Mouse (Mus musculus): ENCODE results near the gene Ppp6c. TPM values are rescaled to one million over a fixed set of nuclear protein-coding genes. Genes with fewer than 3 reads are reported as not detected.
A peak's percentile ranks its signal among the peaks of the same experiment; 100 is the strongest.

The Ppp6c gene
- polyA plus RNA-seq, 1 experiment from 2014 or later, result 64.4 TPM

GRCm38 (mm10) chr2:39203359-39203758, 22.9 kb downstream of the Ppp6c start:
- Histone ChIP-seq H3K9me3 (no peaks in the 10 kb centered on the region), H3K4me3 (replicated peaks) (no peak overlapping the region), H3K4me1 (replicated peaks) (no peaks in the 10 kb centered on the region), H3K27ac (no peak overlapping the region), H3K27me3 (no peaks in the 10 kb centered on the region), H3K9ac (replicated peaks) (no peak overlapping the region), H3K36me3 (peaks cover 55% of the 10 kb centered on the region), H3K4me2 (no peak overlapping the region)
- no peak for ATAC-seq (ENCODE audit: insufficient number of reproducible peaks, insufficient read depth, low FRiP score, low TSS enrichment, low read depth)
- WGBS, result 93% methylated on average over 2 of the region's 2 CpGs

DNA sequence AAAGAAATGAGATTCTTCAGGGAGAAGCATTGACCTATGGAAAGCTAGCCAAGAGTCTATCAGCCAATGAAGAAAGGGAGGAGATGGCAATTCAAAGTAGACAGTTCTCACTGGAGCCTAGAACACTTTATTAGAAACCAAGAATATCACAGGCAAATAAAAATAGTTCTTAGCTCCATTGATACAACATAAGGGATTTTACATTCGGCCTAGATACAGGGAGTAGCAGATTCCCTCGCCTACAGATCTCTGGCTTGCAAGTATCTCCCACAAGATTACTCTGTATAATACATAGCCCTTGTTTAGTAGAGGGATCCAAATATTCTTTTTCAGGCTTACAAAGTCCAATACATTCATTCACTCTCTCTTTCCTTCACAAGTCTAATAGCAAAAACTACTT, 31.4 kb downstream of the Ppp6c start:
- Histone ChIP-seq H3K4me2 (no peak overlapping the region), H3K9me3 (no peaks in the 10 kb centered on the region), H3K36me3 (peaks cover 25% of the 10 kb centered on the region), H3K4me3 (replicated peaks) (no peak overlapping the region), H3K27me3 (no peaks in the 10 kb centered on the region), H3K9ac (replicated peaks) (no peak overlapping the region), H3K4me1 (replicated peaks) (no peaks in the 10 kb centered on the region), H3K27ac (no peak overlapping the region)
- no peak for ATAC-seq (ENCODE audit: insufficient number of reproducible peaks, insufficient read depth, low FRiP score, low TSS enrichment, low read depth)
- WGBS, result 90% methylated on average over 2 of the region's 2 CpGs

DNA sequence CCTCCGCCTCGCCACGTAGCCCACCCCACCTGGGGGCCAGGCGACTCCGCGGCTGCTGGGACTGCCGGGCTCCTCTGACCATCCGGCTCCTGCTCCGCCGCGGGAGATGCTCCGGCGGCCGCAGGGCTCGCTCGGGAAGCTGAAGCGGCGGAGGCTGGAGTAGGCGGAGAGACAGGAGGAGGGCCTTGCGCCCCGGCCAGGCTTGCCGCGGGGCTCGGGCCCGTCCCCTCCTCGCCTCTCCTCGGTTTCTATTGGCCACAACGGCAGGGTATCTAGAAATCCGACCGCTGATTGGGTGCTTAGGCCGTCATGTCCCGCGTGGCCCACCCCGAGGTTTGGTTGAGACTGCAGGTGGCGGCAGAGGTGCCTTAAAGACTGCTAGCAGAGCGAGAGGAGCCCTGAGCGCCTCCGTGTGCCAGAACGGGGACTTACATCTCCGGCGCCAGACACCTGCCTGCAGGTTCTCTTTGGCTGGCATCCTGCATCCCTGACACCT, 35.6 kb downstream of the Ppp6c start, which contains the start of gene Scai:
Gene Scai (minus strand): TSS at position 174 of the 496 bp plus-strand sequence.
- Histone ChIP-seq H3K36me3 (peaks cover 23% of the 10 kb centered on the region), H3K4me3 (replicated peaks) (peak within 1 kb of the TSS; percentile 86), H3K4me1 (replicated peaks) (peaks cover 11% of the 10 kb centered on the region), H3K9ac (replicated peaks) (peak within 1 kb of the TSS; percentile 94), H3K4me2 (peak within 1 kb of the TSS; percentile 69), H3K27me3 (no peaks in the 10 kb centered on the region), H3K27ac (peak within 1 kb of the TSS; percentile 99), H3K9me3 (no peaks in the 10 kb centered on the region)
- under 1% methylated on average over 41 of the region's 41 CpGs for WGBS
- ATAC-seq (ENCODE audit: insufficient number of reproducible peaks, insufficient read depth, low FRiP score, low TSS enrichment, low read depth), result peak; percentile 100

DNA sequence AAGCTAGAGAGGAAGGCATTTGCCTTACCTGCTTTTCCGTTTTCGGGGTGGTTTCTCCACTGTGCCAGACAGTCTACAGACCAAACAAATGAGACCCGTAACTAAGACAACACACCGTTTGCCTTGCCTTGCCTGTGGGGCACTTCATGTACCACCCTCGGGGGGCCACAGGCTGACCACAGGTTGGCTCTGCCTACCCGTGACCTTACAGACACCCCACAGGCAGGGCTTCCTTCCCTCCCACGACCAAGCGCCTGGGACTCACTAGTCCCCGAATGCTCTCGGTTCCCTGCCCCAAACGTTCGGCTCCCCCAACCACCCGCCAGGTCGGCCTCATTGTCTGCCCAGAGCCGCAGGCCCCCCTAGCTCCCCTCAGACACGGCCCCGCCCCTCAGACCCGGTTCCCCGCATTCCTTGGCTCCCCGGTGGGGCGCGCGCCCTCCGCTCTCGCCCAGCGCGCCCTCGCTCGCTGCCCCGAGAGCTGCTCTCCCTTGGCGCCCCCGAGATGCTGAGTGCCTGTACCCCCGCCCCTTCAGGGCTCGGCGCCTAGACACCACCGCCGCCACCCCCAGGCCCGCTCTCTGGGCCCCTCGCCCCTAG, 36.2 kb downstream of the Ppp6c start:
- peak overlapping the region; percentile 94 for H3K9ac ChIP-seq (replicated peaks)
- H3K4me1 ChIP-seq (replicated peaks), result peaks cover 11% of the 10 kb centered on the region
- H3K27ac ChIP-seq, result peak overlapping the region; percentile 99
- peak; percentile 88 for ATAC-seq (ENCODE audit: insufficient number of reproducible peaks, insufficient read depth, low FRiP score, low TSS enrichment, low read depth)
- H3K4me3 ChIP-seq (replicated peaks), result peak overlapping the region; percentile 86
- no peaks in the 10 kb centered on the region for H3K27me3 ChIP-seq
- peaks cover 25% of the 10 kb centered on the region for H3K36me3 ChIP-seq
- peak overlapping the region; percentile 69 for H3K4me2 ChIP-seq
- WGBS, result under 1% methylated on average over 31 of the region's 39 CpGs
- no peaks in the 10 kb centered on the region for H3K9me3 ChIP-seq

DNA sequence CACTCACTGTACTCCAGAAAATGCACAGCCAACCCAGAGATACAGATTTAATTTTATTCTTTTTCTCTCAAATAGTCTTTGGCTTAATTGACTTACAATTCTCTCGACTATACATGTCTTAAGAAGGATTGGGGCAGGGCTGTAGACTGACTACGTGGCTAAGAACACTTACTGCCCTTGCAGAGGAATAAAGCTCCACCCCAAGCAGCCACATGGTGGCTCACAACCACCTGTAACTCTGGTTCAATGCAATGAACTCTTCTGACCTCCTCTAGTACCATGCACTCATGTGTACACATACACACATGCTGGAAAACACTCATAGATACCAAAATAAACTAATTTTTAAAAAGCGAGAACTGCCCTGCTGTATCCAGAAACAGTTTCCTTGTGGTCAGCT, 40.3 kb downstream of the Ppp6c start:
- H3K36me3 ChIP-seq, result peaks cover 45% of the 10 kb centered on the region
- H3K27ac ChIP-seq, result no peak overlapping the region
- WGBS, result 77% methylated on average over 3 of the region's 3 CpGs
- H3K4me2 ChIP-seq, result no peak overlapping the region
- no peak overlapping the region for H3K4me3 ChIP-seq (replicated peaks)
- H3K27me3 ChIP-seq, result no peaks in the 10 kb centered on the region
- no peak for ATAC-seq (ENCODE audit: insufficient number of reproducible peaks, insufficient read depth, low FRiP score, low TSS enrichment, low read depth)
- H3K9ac ChIP-seq (replicated peaks), result no peak overlapping the region
- H3K9me3 ChIP-seq, result no peaks in the 10 kb centered on the region
- peaks cover 11% of the 10 kb centered on the region for H3K4me1 ChIP-seq (replicated peaks)

DNA sequence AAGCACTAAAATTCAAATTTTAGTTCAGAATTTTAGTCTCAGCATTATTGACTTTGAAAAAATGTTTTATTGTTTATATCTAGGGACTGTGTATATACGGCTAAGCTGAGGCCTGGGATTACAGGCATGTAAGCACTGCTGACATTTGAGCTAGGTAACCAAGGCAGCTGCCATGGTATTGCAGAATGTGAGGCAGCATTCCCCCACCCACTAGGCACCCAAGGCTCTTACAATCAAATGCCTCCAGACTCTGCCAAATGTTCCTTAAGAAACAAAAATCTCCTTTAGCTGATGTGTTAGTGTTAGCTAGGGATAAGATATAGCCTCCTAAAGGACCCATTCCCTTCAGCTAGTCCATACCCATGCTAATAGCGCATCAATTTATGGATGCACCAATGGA, 42.7 kb downstream of the Ppp6c start:
- peaks cover 57% of the 10 kb centered on the region for H3K36me3 ChIP-seq

GRCm38 (mm10) chr2:39160996-39161395, 65.3 kb downstream of the Ppp6c start:
- Histone ChIP-seq H3K9me3 (no peaks in the 10 kb centered on the region), H3K27me3 (no peaks in the 10 kb centered on the region), H3K4me1 (replicated peaks) (no peaks in the 10 kb centered on the region), H3K4me2 (no peak overlapping the region), H3K4me3 (replicated peaks) (no peak overlapping the region), H3K9ac (replicated peaks) (no peak overlapping the region), H3K27ac (no peak overlapping the region), H3K36me3 (peaks cover 17% of the 10 kb centered on the region; the same call in 1 of the 2 replicates)
- no peak for ATAC-seq (ENCODE audit: insufficient number of reproducible peaks, insufficient read depth, low FRiP score, low TSS enrichment, low read depth)
- WGBS, result 90% methylated on average over 1 of the region's 1 CpGs

More for the DNA sequence above, 42.7 kb downstream of the Ppp6c start:
- Histone ChIP-seq H3K9ac (replicated peaks) (no peak overlapping the region), H3K4me2 (no peak overlapping the region), H3K4me1 (replicated peaks) (peaks cover 1% of the 10 kb centered on the region), H3K27me3 (no peaks in the 10 kb centered on the region), H3K4me3 (replicated peaks) (no peak overlapping the region), H3K27ac (no peak overlapping the region), H3K9me3 (no peaks in the 10 kb centered on the region)
- 91% methylated on average over 2 of the region's 2 CpGs for WGBS
- no peak for ATAC-seq (ENCODE audit: insufficient number of reproducible peaks, insufficient read depth, low FRiP score, low TSS enrichment, low read depth)

GRCm38 (mm10) chr2:39157916-39158315, 68.3 kb downstream of the Ppp6c start:
- H3K4me2 ChIP-seq, result no peak overlapping the region
- WGBS, result 86% methylated on average over 1 of the region's 1 CpGs
- no peak overlapping the region for H3K9ac ChIP-seq (replicated peaks)
- no peak for ATAC-seq (ENCODE audit: insufficient number of reproducible peaks, insufficient read depth, low FRiP score, low TSS enrichment, low read depth)
- H3K4me3 ChIP-seq (replicated peaks), result no peak overlapping the region
- H3K27ac ChIP-seq, result no peak overlapping the region
- H3K27me3 ChIP-seq, result no peaks in the 10 kb centered on the region
- H3K36me3 ChIP-seq, result peaks cover 24% of the 10 kb centered on the region; the same call in 1 of the 2 replicates
- H3K9me3 ChIP-seq, result no peaks in the 10 kb centered on the region
- H3K4me1 ChIP-seq (replicated peaks), result no peaks in the 10 kb centered on the region

- Histone ChIP-seq H3K9ac (replicated peaks) (no peak overlapping the region), H3K27ac (no peak overlapping the region), H3K27me3 (no peaks in the 10 kb centered on the region), H3K4me2 (no peak overlapping the region), H3K4me1 (replicated peaks) (no peaks in the 10 kb centered on the region), H3K4me3 (replicated peaks) (no peak overlapping the region), H3K36me3 (peaks cover 24% of the 10 kb centered on the region; the same call in 1 of the 2 replicates), H3K9me3 (no peaks in the 10 kb centered on the region)
- ATAC-seq (ENCODE audit: insufficient number of reproducible peaks, insufficient read depth, low FRiP score, low TSS enrichment, low read depth), result no peak
- 94% methylated on average over 1 of the region's 1 CpGs for WGBS
Measured at GRCm38 (mm10) chr2:39156821-39157220, 69.4 kb downstream of the Ppp6c start.

DNA sequence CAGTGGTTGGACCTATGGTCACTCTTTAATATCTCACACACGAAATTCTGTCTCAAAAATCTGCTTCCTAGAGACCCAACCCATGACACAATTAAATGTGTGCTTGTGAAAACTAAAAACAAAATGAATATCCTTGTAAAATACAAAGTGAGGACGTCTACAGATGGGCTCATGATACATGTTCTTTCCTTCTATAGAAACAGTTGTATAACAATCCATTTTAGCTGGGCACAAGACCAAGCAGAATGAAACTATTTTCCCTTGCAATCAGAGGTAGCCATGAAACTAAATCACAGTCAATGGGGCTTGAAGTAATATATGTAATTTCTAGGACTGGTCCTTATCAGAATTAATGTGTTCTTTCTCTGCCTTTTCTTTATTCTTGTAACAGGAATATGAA, 75.3 kb downstream of the Ppp6c start:
- H3K9me3 ChIP-seq, result no peaks in the 10 kb centered on the region
- no peak overlapping the region for H3K4me2 ChIP-seq
- 62% methylated on average over 2 of the region's 2 CpGs for WGBS
- H3K36me3 ChIP-seq, result peaks cover 20% of the 10 kb centered on the region; the same call in 1 of the 2 replicates
- no peak overlapping the region for H3K9ac ChIP-seq (replicated peaks)
- H3K27me3 ChIP-seq, result no peaks in the 10 kb centered on the region
- ATAC-seq (ENCODE audit: insufficient number of reproducible peaks, insufficient read depth, low FRiP score, low TSS enrichment, low read depth), result no peak
- H3K27ac ChIP-seq, result no peak overlapping the region
- no peak overlapping the region for H3K4me3 ChIP-seq (replicated peaks)
- no peaks in the 10 kb centered on the region for H3K4me1 ChIP-seq (replicated peaks)

DNA sequence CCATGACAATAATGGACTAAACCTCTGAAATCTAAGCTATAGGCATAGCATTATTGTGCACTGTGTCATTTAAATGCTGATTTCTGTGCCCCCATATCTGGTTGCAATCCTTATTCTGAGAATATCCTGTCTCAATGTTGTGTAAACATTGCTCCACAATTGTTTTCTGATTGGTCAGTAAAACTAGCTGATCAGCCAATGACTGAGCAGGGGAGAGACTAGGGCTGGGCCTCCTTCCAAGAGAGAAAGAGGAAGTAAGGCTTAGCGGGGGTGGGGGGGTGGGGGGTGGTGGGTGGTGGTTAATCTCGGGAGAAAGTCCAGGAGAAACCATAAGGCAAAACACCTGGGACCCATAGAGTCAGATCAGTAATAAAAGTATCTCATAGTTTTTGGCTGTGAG, 78.2 kb downstream of the Ppp6c start:
- no peak overlapping the region for H3K27ac ChIP-seq
- no peaks in the 10 kb centered on the region for H3K27me3 ChIP-seq
- peaks cover 13% of the 10 kb centered on the region; the same call in 1 of the 2 replicates for H3K36me3 ChIP-seq
- 37% methylated on average over 2 of the region's 2 CpGs for WGBS
- no peaks in the 10 kb centered on the region for H3K4me1 ChIP-seq (replicated peaks)
- no peaks in the 10 kb centered on the region for H3K9me3 ChIP-seq
- H3K9ac ChIP-seq (replicated peaks), result no peak overlapping the region
- no peak overlapping the region for H3K4me3 ChIP-seq (replicated peaks)
- ATAC-seq (ENCODE audit: insufficient number of reproducible peaks, insufficient read depth, low FRiP score, low TSS enrichment, low read depth), result no peak
- no peak overlapping the region for H3K4me2 ChIP-seq

GRCm38 (mm10) chr2:39146469-39146868, 79.8 kb downstream of the Ppp6c start:
- no peak overlapping the region for H3K9ac ChIP-seq (replicated peaks)
- no peak for ATAC-seq (ENCODE audit: insufficient number of reproducible peaks, insufficient read depth, low FRiP score, low TSS enrichment, low read depth)
- H3K27ac ChIP-seq, result no peak overlapping the region
- WGBS, result 100% methylated on average over 1 of the region's 1 CpGs
- H3K9me3 ChIP-seq, result no peaks in the 10 kb centered on the region
- no peak overlapping the region for H3K4me3 ChIP-seq (replicated peaks)
- H3K4me1 ChIP-seq (replicated peaks), result no peaks in the 10 kb centered on the region
- no peak overlapping the region for H3K4me2 ChIP-seq
- peaks cover 13% of the 10 kb centered on the region; the same call in 1 of the 2 replicates for H3K36me3 ChIP-seq
- no peaks in the 10 kb centered on the region for H3K27me3 ChIP-seq

Data from limb, embryonic 12.5 days (tissue).